Mouse (Mus musculus) E14TG2a.4 (cell line): ENCODE measurements around the gene C1galt1.

Experiments
- CTCF ChIP-seq: conservative IDR thresholded peaks from 2 replicates; pipeline ENCODE4 v1.5.1; 2014; ENCODE audit warnings: low read length
- NANOG ChIP-seq: IDR thresholded peaks from 2 replicates; pipeline ENCODE4 v1.6.1; 2014; ENCODE audit warnings: borderline replicate concordance, low read length, mixed read lengths

DNA sequence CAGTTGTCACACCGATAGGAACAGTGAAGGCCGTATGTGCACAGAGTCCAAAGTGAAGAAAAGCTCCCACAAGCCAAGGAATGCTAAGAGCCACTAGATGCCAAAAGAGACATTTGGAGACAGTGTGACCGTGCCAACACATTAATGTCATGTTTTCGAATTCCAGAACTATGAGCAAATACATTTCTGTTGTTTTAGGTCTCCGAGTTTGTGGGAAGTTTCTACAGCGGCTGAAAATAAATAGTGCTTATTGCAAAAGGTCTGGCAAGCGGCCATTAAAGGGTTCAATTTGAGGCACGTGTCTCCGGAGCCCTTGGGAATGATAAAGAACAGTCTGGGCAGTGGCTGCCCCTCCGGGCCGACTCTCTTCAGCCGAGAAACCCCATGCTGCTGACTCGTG, 37.9 kb downstream of the C1galt1 start:
- TF ChIP-seq CTCF (no peak), NANOG (no peak)
